Mouse (Mus musculus) megakaryocyte, embryonic 14.5 days (primary cell): Measurements from ENCODE around the gene Vwa7. TPM values are rescaled to one million over a fixed set of nuclear protein-coding genes. Genes with fewer than 3 reads are reported as not detected.

Experiments
- H3K27me3 ChIP-seq: replicated peaks from 2 replicates; pipeline ENCODE3; 2012; ENCODE audit warnings: inconsistent platforms
- H3K36me3 ChIP-seq: replicated peaks from 2 replicates; pipeline ENCODE3; 2012; ENCODE audit warnings: low read length, inconsistent platforms, mixed read lengths
- H3K4me1 ChIP-seq: 2 replicates; pipeline ENCODE4 v1.6.1; 2012; ENCODE audit warnings: inconsistent platforms
- H3K4me3 ChIP-seq: replicated peaks from 2 replicates; pipeline ENCODE3; 2012; ENCODE audit warnings: moderate library complexity, mild to moderate bottlenecking, inconsistent platforms
- H3K9me3 ChIP-seq: 2 replicates; pipeline ENCODE4 v1.6.1; 2012; ENCODE audit warnings: inconsistent platforms
- FLI1 ChIP-seq: IDR thresholded peaks from 2 replicates; pipeline ENCODE4 v1.6.1; 2012; ENCODE audit warnings: low read length, inconsistent platforms, mixed read lengths
- GATA1 ChIP-seq: IDR thresholded peaks from 3 replicates; pipeline ENCODE4 v1.6.1; 2012; ENCODE audit warnings: mixed read lengths, low read length, inconsistent platforms, borderline replicate concordance
- polyA plus RNA-seq: library from polyadenylated mRNA; stranded (reverse); fragments of >175 nt; gene quantifications from 2 replicates; pipeline ENCODE4 v1.2.3, GENCODE M21; 2012; ENCODE audit warnings: low replicate concordance; ENCODE audit not compliant: insufficient read depth

Vwa7 gene
- polyA plus RNA-seq, 1 experiment: 0.40 TPM

- Histone ChIP-seq H3K9me3 (no peaks in the 10 kb centered on the region), H3K4me1 (peaks cover 84% of the 10 kb centered on the region), H3K4me3 (peak overlapping the region; percentile 53), H3K36me3 (peaks cover 12% of the 10 kb centered on the region), H3K27me3 (peaks cover 15% of the 10 kb centered on the region)
- TF ChIP-seq FLI1 (no peak), GATA1 (peak; percentile 80; the same call in 2 of the 3 replicates)
Measured at GRCm38 (mm10) chr17:35021842-35022477, 5.6 kb downstream of the Vwa7 start.

DNA sequence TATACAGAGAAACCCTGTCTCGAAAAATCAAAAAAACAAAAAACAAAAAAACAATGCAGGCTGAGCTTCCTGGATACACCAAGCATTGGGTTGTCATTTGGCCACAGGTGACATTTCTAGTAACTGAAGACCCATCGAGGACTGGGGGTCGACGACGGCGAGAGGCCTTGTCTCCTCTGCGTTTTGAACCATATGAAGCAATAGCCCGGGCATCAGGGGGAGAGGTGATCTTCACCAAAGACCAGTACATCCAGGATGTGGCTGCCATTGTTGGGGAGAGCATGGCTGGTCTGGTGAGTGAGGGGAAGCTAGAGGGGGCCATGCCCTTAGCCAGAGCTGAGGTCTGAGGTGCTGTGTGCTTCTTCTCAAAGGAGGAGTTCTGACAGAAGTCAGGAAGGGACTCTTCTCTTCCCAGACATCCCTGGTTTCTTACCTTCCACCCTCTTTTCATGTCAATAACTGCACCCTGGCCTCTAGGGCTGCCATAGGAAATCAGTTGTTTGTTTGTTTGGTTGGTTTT lies 6.2 kb downstream of the Vwa7 start:
- peaks cover 11% of the 10 kb centered on the region for H3K36me3 ChIP-seq
- H3K4me3 ChIP-seq: no peak overlapping the region
- no peak for TF ChIP-seq FLI1
- H3K27me3 ChIP-seq: peaks cover 14% of the 10 kb centered on the region
- H3K4me1 ChIP-seq: peaks cover 86% of the 10 kb centered on the region
- H3K9me3 ChIP-seq: no peaks in the 10 kb centered on the region

- peaks cover 17% of the 10 kb centered on the region for H3K36me3 ChIP-seq
- TF ChIP-seq GATA1 (no peak), FLI1 (no peak)
- no peaks in the 10 kb centered on the region for H3K9me3 ChIP-seq
- peaks cover 86% of the 10 kb centered on the region for H3K4me1 ChIP-seq
- peaks cover 11% of the 10 kb centered on the region for H3K27me3 ChIP-seq
- H3K4me3 ChIP-seq: peak overlapping the region; percentile 80
Measured at GRCm38 (mm10) chr17:35023221-35023620, 6.8 kb downstream of the Vwa7 start.

GRCm38 (mm10) chr17:35023756-35024155 lies 7.4 kb downstream of the Vwa7 start:
- Histone ChIP-seq H3K36me3 (peaks cover 22% of the 10 kb centered on the region), H3K4me1 (peaks cover 89% of the 10 kb centered on the region)
- no peak for TF ChIP-seq FLI1

DNA sequence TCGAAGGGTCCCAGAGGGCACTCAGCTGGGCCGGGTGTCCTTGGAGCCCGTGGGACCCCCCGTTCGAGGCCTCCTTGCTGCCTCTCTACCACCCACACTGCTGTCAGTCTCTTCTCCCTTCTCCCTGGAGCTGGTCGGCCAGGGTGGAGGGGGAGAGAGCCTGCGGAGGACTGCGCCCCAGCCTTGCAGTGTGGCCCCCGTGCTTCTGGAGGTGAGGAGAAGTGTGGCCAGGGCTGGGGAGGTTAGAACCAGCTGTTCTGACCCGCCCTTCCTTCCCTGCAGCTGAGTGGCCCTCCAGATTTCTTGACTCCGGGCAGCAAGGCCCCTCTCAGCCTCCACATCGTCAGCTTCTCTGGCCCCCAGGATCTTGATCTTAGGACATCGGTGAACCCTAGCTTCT lies 7.9 kb downstream of the Vwa7 start:
- Histone ChIP-seq H3K9me3 (no peaks in the 10 kb centered on the region), H3K4me1 (peaks cover 94% of the 10 kb centered on the region), H3K36me3 (peaks cover 27% of the 10 kb centered on the region), H3K4me3 (peak overlapping the region; percentile 48), H3K27me3 (peaks cover 10% of the 10 kb centered on the region)
- TF ChIP-seq FLI1 (no peak), GATA1 (no peak)

More at GRCm38 (mm10) chr17:35023756-35024155, 7.4 kb downstream of the Vwa7 start:
- Histone ChIP-seq H3K9me3 (no peaks in the 10 kb centered on the region), H3K27me3 (peaks cover 10% of the 10 kb centered on the region), H3K4me3 (peak overlapping the region; percentile 80)

- H3K4me1 ChIP-seq: peaks cover 98% of the 10 kb centered on the region
Measured at GRCm38 (mm10) chr17:35024691-35025488, 8.5 kb downstream of the Vwa7 start.

DNA sequence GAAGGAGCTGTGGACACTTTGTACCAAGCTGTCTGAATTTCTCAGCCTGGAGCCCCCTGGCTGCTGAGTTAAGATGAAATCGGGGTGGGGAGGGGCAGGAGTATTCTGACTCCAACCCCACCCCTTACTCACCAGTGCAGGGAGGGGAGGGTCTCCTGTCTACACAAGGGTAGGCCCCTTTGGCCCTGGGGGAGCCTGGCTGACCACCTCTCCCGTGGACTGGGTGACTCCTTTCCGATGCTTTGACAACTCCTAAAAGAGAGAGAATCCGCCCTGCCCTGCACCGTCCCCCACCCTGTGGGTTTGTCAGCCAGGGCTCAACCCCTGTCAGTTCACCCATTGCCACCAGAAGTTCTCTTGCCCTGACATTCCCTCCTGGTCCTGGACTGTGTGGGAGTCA lies 9.8 kb downstream of the Vwa7 start:
- H3K36me3 ChIP-seq: peaks cover 46% of the 10 kb centered on the region

More at GRCm38 (mm10) chr17:35024691-35025488, 8.5 kb downstream of the Vwa7 start:
- no peak for TF ChIP-seq FLI1
- TF ChIP-seq GATA1: no peak
- Histone ChIP-seq H3K36me3 (peaks cover 33% of the 10 kb centered on the region), H3K4me3 (peak overlapping the region; percentile 76), H3K9me3 (no peaks in the 10 kb centered on the region), H3K27me3 (peaks cover 5% of the 10 kb centered on the region)

DNA sequence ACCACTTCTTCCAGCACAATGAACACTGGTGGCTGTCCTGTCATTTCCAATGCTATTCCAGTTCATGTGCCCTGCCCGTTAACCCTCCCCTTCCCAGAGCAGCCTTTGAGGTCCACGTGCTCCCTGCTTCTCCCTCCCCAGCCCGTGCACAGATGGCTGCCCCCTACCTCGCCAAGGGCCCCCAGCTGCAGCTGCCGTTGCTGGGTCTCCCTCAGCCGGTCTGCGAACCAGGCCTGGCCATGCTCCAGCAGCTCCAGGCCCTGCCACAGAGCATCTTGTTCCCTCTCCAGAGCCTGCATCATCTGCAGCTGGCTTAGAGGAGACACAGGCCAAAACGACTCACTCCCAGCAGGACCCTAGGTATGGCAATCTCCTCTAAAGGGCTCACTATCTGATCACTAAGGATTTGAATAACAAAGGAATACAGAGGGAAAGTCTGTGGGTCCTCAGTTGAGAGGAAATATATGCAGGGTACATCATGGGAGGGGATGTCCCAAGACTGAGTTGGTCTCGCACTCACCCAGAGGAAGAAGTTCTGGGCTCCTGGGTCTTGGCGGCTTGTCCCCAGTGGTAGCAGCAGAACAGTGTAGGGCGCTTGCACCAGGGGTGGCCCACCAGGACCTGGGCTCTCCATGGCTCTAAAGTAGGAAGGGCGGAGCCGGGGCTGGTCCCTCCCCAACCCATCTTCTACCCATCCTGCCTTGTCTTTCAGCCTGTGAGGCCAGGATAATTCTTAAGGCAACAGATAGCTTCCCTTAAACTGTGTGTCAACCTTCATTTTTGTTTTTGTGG lies 11.1 kb downstream of the Vwa7 start, which contains the start of gene Sapcd1:
TSS of gene Sapcd1 (minus strand) at position 740 of the 792 bp plus-strand sequence.
- peaks cover 2% of the 10 kb centered on the region for H3K27me3 ChIP-seq
- H3K36me3 ChIP-seq: peaks cover 51% of the 10 kb centered on the region
- H3K4me1 ChIP-seq: peaks cover 98% of the 10 kb centered on the region
- H3K9me3 ChIP-seq: no peaks in the 10 kb centered on the region
- TF ChIP-seq GATA1 (no peak), FLI1 (no peak)
- peak within 1 kb of the TSS; percentile 38 for H3K4me3 ChIP-seq

More for the DNA sequence above, 9.8 kb downstream of the Vwa7 start:
- Histone ChIP-seq H3K27me3 (peaks cover 2% of the 10 kb centered on the region), H3K4me1 (peaks cover 98% of the 10 kb centered on the region), H3K9me3 (no peaks in the 10 kb centered on the region), H3K4me3 (no peak overlapping the region)
- no peak for TF ChIP-seq GATA1

- peaks cover 98% of the 10 kb centered on the region for H3K4me1 ChIP-seq
- H3K9me3 ChIP-seq: no peaks in the 10 kb centered on the region
- peaks cover 51% of the 10 kb centered on the region for H3K36me3 ChIP-seq
- H3K27me3 ChIP-seq: peaks cover 2% of the 10 kb centered on the region
- no peak overlapping the region for H3K4me3 ChIP-seq
- TF ChIP-seq FLI1 (no peak), GATA1 (no peak)
Measured at GRCm38 (mm10) chr17:35028315-35028714, 11.9 kb downstream of the Vwa7 start.
